Mouse (Mus musculus) limb, embryonic 14.5 days (tissue): ENCODE measurements around the gene Tcstv3. TPM values are rescaled to one million over a fixed set of nuclear protein-coding genes. Genes with fewer than 3 reads are reported as not detected.
A peak's percentile ranks its signal among the peaks of the same experiment; 100 is the strongest.

Experiments
- ATAC-seq: fragments of 200-750 bp; cut with Nextera tagmentation; 2 replicates; pipeline ENCODE4 v1.8.0; 2017; ENCODE audit warnings: low read depth, moderate number of reproducible peaks, moderate TSS enrichment; ENCODE audit not compliant: low FRiP score
- DNase-seq: peaks from one replicate; pipeline ENCODE4 v3.0.0-alpha.2; 2015; ENCODE audit warnings: low spot score
- H3K27ac ChIP-seq: fragments of 300-500 bp; sonication (generic); replicated peaks from 2 replicates; pipeline ENCODE4 v1.5.1; 2014; ENCODE audit warnings: low read depth, mild to moderate bottlenecking, low read length, moderate library complexity, mixed read lengths
- H3K27me3 ChIP-seq: fragments of 300-500 bp; sonication (generic); 2 replicates; pipeline ENCODE4 v1.6.1; 2014; ENCODE audit warnings: low read length, mixed read lengths; ENCODE audit not compliant: control insufficient read depth, insufficient read depth
- H3K36me3 ChIP-seq: fragments of 300-500 bp; sonication (generic); 2 replicates; pipeline ENCODE4 v1.6.1; 2014; ENCODE audit warnings: mild to moderate bottlenecking, low read length, moderate library complexity, mixed read lengths; ENCODE audit not compliant: control insufficient read depth, insufficient read depth
- H3K4me1 ChIP-seq: fragments of 300-500 bp; sonication (generic); 2 replicates; pipeline ENCODE4 v1.6.1; 2014; ENCODE audit warnings: antibody characterized with exemption, low read length, mixed read lengths; ENCODE audit not compliant: control insufficient read depth, insufficient read depth
- H3K4me2 ChIP-seq: fragments of 300-500 bp; sonication (generic); replicated peaks from 2 replicates; pipeline ENCODE4 v1.6.1; 2014; ENCODE audit warnings: low read depth, mild to moderate bottlenecking, low read length, moderate library complexity; ENCODE audit not compliant: severe bottlenecking
- H3K4me3 ChIP-seq: fragments of 300-500 bp; sonication (generic); replicated peaks from 2 replicates; pipeline ENCODE4 v1.5.1; 2014; ENCODE audit warnings: low read length
- H3K9ac ChIP-seq: fragments of 300-500 bp; sonication (generic); 2 replicates; pipeline ENCODE4 v1.6.1; 2014; ENCODE audit warnings: mild to moderate bottlenecking, low read depth, low read length, moderate library complexity; ENCODE audit not compliant: severe bottlenecking
- H3K9me3 ChIP-seq: fragments of 300-500 bp; sonication (generic); 2 replicates; pipeline ENCODE4 v1.6.1; 2016; ENCODE audit warnings: low read length; ENCODE audit not compliant: control insufficient read depth
- POLR2A ChIP-seq: fragments of 200-500 bp; IDR thresholded peaks from 2 replicates; pipeline ENCODE4 v1.8.0; 2012; ENCODE audit warnings: inconsistent platforms, mild to moderate bottlenecking, moderate library complexity, borderline replicate concordance; ENCODE audit not compliant: insufficient read depth, insufficient read length; ENCODE audit errors: extremely low read depth
- WGBS: fragments of 180-500 bp; shearing (Covaris S2); extraction: QIAGEN DNeasy Blood & Tissue Kit; methylation state at CpG from one replicate; pipeline ENCODE4 v1.1.7; 2014; 5-methylcytosine and 5-hydroxymethylcytosine counted together
- polyA plus RNA-seq, 2 experiments: library from polyadenylated mRNA; depleted of rRNA in 1 of 2; stranded (reverse) in 1 of 2; unstranded in 1 of 2; fragments of >200 nt; fragmentation: Nextera tagmentation in 1 of 2; extraction: Ambion mirVana in 1 of 2; gene quantifications; 2 replicates each; pipeline versions ENCODE4 v1.2.1 to v1.2.3; 2012 to 2014

The Tcstv3 gene
- polyA plus RNA-seq, 2 experiments, result not detected

- H3K9me3 ChIP-seq, result no peaks in the 10 kb centered on the region
- no peaks in the 10 kb centered on the region for H3K27me3 ChIP-seq
- no peak for DNase-seq
- H3K4me3 ChIP-seq, result no peak overlapping the region
- no peak overlapping the region for H3K27ac ChIP-seq
- ATAC-seq, result no peak
- no peaks in the 10 kb centered on the region for H3K36me3 ChIP-seq
- H3K4me1 ChIP-seq, result no peaks in the 10 kb centered on the region
- H3K4me2 ChIP-seq, result no peak overlapping the region
- TF ChIP-seq POLR2A, result no peak
- 76% methylated on average over 4 of the region's 4 CpGs for WGBS
- no peak overlapping the region for H3K9ac ChIP-seq
Observed at GRCm38 (mm10) chr13:120300853-120301252, 15.8 kb upstream of the Tcstv3 start.

DNA sequence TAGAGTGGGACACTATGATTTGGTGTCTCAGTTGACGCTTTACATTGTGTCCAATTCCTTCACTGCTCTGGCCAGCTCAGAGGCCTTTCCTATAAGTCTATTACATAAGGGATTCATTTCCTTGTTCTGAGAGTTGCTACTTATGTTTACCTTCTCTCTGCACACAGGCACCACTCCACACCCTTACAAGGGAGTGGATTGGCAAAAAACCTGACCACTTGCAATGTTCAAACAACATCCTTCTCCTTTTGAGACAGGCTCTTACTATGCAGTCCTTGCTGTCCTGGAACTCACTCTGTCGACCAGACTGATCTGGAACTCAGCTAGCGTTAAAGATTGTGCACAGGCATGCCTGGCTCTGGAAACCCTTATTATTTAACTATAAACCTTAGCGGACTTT is 5.9 kb upstream of the Tcstv3 start:
- Histone ChIP-seq H3K9ac (no peak overlapping the region), H3K36me3 (no peaks in the 10 kb centered on the region), H3K9me3 (no peaks in the 10 kb centered on the region), H3K27ac (no peak overlapping the region), H3K27me3 (no peaks in the 10 kb centered on the region), H3K4me3 (no peak overlapping the region), H3K4me2 (no peak overlapping the region), H3K4me1 (no peaks in the 10 kb centered on the region)
- no peak for ATAC-seq
- no peak for DNase-seq
- WGBS, result 54% methylated on average over 4 of the region's 4 CpGs
- no peak for TF ChIP-seq POLR2A

- DNase-seq (peak; percentile 4), ATAC-seq (no peak)
- H3K9me3 ChIP-seq, result no peaks in the 10 kb centered on the region
- no peak overlapping the region for H3K4me2 ChIP-seq
- no peaks in the 10 kb centered on the region for H3K27me3 ChIP-seq
- no peak overlapping the region for H3K9ac ChIP-seq
- H3K4me1 ChIP-seq, result no peaks in the 10 kb centered on the region
- no peaks in the 10 kb centered on the region for H3K36me3 ChIP-seq
- H3K27ac ChIP-seq, result no peak overlapping the region
- H3K4me3 ChIP-seq, result no peak overlapping the region
- 42% methylated on average over 14 of the region's 14 CpGs for WGBS
- TF ChIP-seq POLR2A, result no peak
Observed at GRCm38 (mm10) chr13:120313584-120313983, 3.1 kb upstream of the Tcstv3 start.

DNA sequence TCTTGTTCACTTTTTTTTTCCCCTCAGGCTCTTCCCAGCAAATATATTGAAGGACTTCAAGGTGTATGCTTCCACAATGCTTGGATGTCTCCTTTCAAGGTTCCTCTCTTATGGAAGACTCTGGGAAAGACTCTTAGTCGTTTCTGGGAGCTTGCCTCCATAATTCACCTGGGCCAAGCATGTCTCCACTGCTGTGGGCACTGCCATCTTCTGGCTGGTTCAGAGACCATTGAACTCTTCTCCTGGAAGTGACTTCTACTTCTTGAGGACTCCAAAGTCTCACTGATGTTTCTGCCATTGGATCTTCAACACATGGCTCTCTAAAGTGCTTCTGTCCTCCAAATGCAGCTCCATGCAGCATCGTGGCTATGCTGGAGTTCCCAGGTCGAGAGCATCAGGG is 3.5 kb downstream of the Tcstv3 start:
- 57% methylated on average over 3 of the region's 3 CpGs for WGBS
- no peak for TF ChIP-seq POLR2A
- DNase-seq, result no peak
- Histone ChIP-seq H3K27ac (no peak overlapping the region), H3K4me2 (no peak overlapping the region), H3K4me1 (no peaks in the 10 kb centered on the region), H3K4me3 (no peak overlapping the region), H3K9me3 (no peaks in the 10 kb centered on the region), H3K27me3 (no peaks in the 10 kb centered on the region), H3K9ac (no peak overlapping the region), H3K36me3 (no peaks in the 10 kb centered on the region)
- ATAC-seq, result no peak

- Histone ChIP-seq H3K27me3 (no peaks in the 10 kb centered on the region), H3K9ac (no peak overlapping the region), H3K36me3 (no peaks in the 10 kb centered on the region), H3K9me3 (no peaks in the 10 kb centered on the region), H3K4me1 (no peaks in the 10 kb centered on the region), H3K4me2 (no peak overlapping the region), H3K27ac (no peak overlapping the region), H3K4me3 (no peak overlapping the region)
- DNase-seq (no peak), ATAC-seq (no peak)
- 74% methylated on average over 1 of the region's 1 CpGs for WGBS
- no peak for TF ChIP-seq POLR2A
Observed at GRCm38 (mm10) chr13:120320721-120321120, 4.0 kb downstream of the Tcstv3 start.

Other genes with a start within 250 kb of the Tcstv3 start
- gene Gm20767, start 176.6 kb upstream of the Tcstv3 start, polyA plus RNA-seq (2012; rRNA removed), result not detected in 2 replicates
- gene Gm20767, start 176.6 kb upstream of the Tcstv3 start, polyA plus RNA-seq (2014; fragmentation: Nextera tagmentation; extraction: Ambion mirVana), result not detected in 2 replicates
- not detected in 2 replicates for gene Gm21818, start 144.4 kb upstream of the Tcstv3 start, polyA plus RNA-seq (2012; rRNA removed)
- gene Gm21818, start 144.4 kb upstream of the Tcstv3 start, polyA plus RNA-seq (2014; fragmentation: Nextera tagmentation; extraction: Ambion mirVana), result not detected in 2 replicates
- gene Gm21762, start 100.9 kb upstream of the Tcstv3 start, polyA plus RNA-seq (2012; rRNA removed), result not detected in 2 replicates
- gene Gm21762, start 100.9 kb upstream of the Tcstv3 start, polyA plus RNA-seq (2014; fragmentation: Nextera tagmentation; extraction: Ambion mirVana), result not detected in 2 replicates
- gene Gm21731, start 77.8 kb upstream of the Tcstv3 start, polyA plus RNA-seq (2012; rRNA removed), result not detected in 2 replicates
- not detected in 2 replicates for gene Gm21731, start 77.8 kb upstream of the Tcstv3 start, polyA plus RNA-seq (2014; fragmentation: Nextera tagmentation; extraction: Ambion mirVana)
- not detected in 2 replicates for gene AF067061, start 53.8 kb upstream of the Tcstv3 start, polyA plus RNA-seq (2012; rRNA removed)
- gene AF067061, start 53.8 kb upstream of the Tcstv3 start, polyA plus RNA-seq (2014; fragmentation: Nextera tagmentation; extraction: Ambion mirVana), result not detected in 2 replicates
- gene BC147527, start 16.5 kb upstream of the Tcstv3 start, polyA plus RNA-seq (2012; rRNA removed), result 0.09 and 0.26 TPM in 2 replicates
- gene BC147527, start 16.5 kb upstream of the Tcstv3 start, polyA plus RNA-seq (2014; fragmentation: Nextera tagmentation; extraction: Ambion mirVana), result 0.65 and 0.69 TPM in 2 replicates